Mouse (Mus musculus) kidney, postnatal 0 days (tissue): ENCODE data around the gene Pfkfb2. TPM values are rescaled to one million over a fixed set of nuclear protein-coding genes. Genes with fewer than 3 reads are reported as not detected.

ENCODE experiments used
- ATAC-seq: fragments of 200-750 bp; cut with Nextera tagmentation; replicated peaks from 2 replicates; pipeline ENCODE4 v1.8.0; 2017; ENCODE audit warnings: low read depth, moderate number of reproducible peaks, moderate TSS enrichment, moderate library complexity; ENCODE audit not compliant: low FRiP score
- DNase-seq: peaks from one replicate; pipeline ENCODE4 v3.0.0-alpha.2; 2016; ENCODE audit warnings: low spot score
- H3K27ac ChIP-seq: fragments of 300-500 bp; sonication (generic); 2 replicates; pipeline ENCODE4 v1.5.1; 2014; ENCODE audit warnings: mild to moderate bottlenecking
- H3K27me3 ChIP-seq: fragments of 300-500 bp; sonication (generic); 2 replicates; pipeline ENCODE4 v1.6.1; 2014; ENCODE audit warnings: low read length, mixed read lengths; ENCODE audit not compliant: insufficient read depth
- H3K36me3 ChIP-seq: fragments of 300-500 bp; sonication (generic); 2 replicates; pipeline ENCODE4 v1.6.1; 2014; ENCODE audit warnings: low read length, mixed read lengths; ENCODE audit not compliant: insufficient read depth
- H3K4me1 ChIP-seq: fragments of 300-500 bp; sonication (generic); replicated peaks from 2 replicates; pipeline ENCODE4 v1.6.1; 2014; ENCODE audit warnings: antibody characterized with exemption, low read length, mixed read lengths; ENCODE audit not compliant: insufficient read depth
- H3K4me2 ChIP-seq: fragments of 300-500 bp; sonication (generic); 2 replicates; pipeline ENCODE4 v1.6.1; 2014; ENCODE audit warnings: mild to moderate bottlenecking, low read length, moderate library complexity, mixed read lengths
- H3K4me3 ChIP-seq: fragments of 300-500 bp; sonication (generic); replicated peaks from 2 replicates; pipeline ENCODE4 v1.5.1; 2014; ENCODE audit warnings: low read depth, low read length
- H3K9ac ChIP-seq: fragments of 300-500 bp; sonication (generic); 2 replicates; pipeline ENCODE4 v1.6.1; 2014; ENCODE audit warnings: low read depth, low read length
- H3K9me3 ChIP-seq: fragments of 300-500 bp; sonication (generic); replicated peaks from 2 replicates; pipeline ENCODE4 v1.6.1; 2016; ENCODE audit warnings: low read length, inconsistent platforms, mixed read lengths
- CTCF ChIP-seq: IDR thresholded peaks from 2 replicates; pipeline ENCODE4 v1.5.1; 2016; ENCODE audit warnings: antibody characterized with exemption, low read depth, mild to moderate bottlenecking, moderate library complexity
- WGBS: fragments of 180-500 bp; shearing (Covaris S2); extraction: QIAGEN DNeasy Blood & Tissue Kit; methylation state at CpG from one replicate; pipeline ENCODE4 v1.1.7; 2014; 5-methylcytosine and 5-hydroxymethylcytosine counted together
- polyA plus RNA-seq: library from polyadenylated mRNA; unstranded; fragments of >200 nt; fragmentation: Nextera tagmentation; extraction: Ambion mirVana; gene quantifications from 2 replicates; pipeline ENCODE4 v1.2.1, GENCODE M21; 2015

Pfkfb2 gene
- polyA plus RNA-seq, 1 experiment from 2014 or later = 7.3 TPM

GRCm38 (mm10) chr1:130726396-130726795 lies 2.7 kb downstream of the Pfkfb2 start:
- Histone ChIP-seq H3K4me1 (no peaks in the 10 kb centered on the region), H3K36me3 (no peaks in the 10 kb centered on the region), H3K27ac (no peak overlapping the region), H3K9ac (no peak overlapping the region), H3K4me2 (no peak overlapping the region), H3K27me3 (no peaks in the 10 kb centered on the region), H3K4me3 (no peak overlapping the region), H3K9me3 (no peaks in the 10 kb centered on the region)
- no peak for ATAC-seq
- no peak for DNase-seq
- TF ChIP-seq CTCF = no peak
- WGBS = 89% methylated on average over 2 of the region's 2 CpGs

- ATAC-seq = no peak
- 73% methylated on average over 5 of the region's 5 CpGs for WGBS
Observed at GRCm38 (mm10) chr1:130724206-130724605, 4.8 kb downstream of the Pfkfb2 start.

GRCm38 (mm10) chr1:130717291-130717871 lies 11.7 kb downstream of the Pfkfb2 start, which contains the start of gene Yod1:
TSS of gene Yod1 (plus strand) at chr1:130717327.
- Histone ChIP-seq H3K4me1 (peaks cover 11% of the 10 kb centered on the region), H3K27me3 (no peaks in the 10 kb centered on the region), H3K9ac (peak within 1 kb of the TSS; percentile 93), H3K4me2 (peak within 1 kb of the TSS; percentile 96), H3K4me3 (peak within 1 kb of the TSS; percentile 67), H3K9me3 (no peaks in the 10 kb centered on the region), H3K36me3 (no peaks in the 10 kb centered on the region), H3K27ac (peak within 1 kb of the TSS; percentile 83)
- ATAC-seq = peak; percentile 79
- TF ChIP-seq CTCF = no peak; the same call in 1 of the 2 replicates
- under 1% methylated on average over 54 of the region's 54 CpGs for WGBS
- peak; percentile 92 for DNase-seq

More at GRCm38 (mm10) chr1:130724206-130724605, 4.8 kb downstream of the Pfkfb2 start:
- TF ChIP-seq CTCF = no peak
- H3K4me2 ChIP-seq = no peak overlapping the region
- no peaks in the 10 kb centered on the region for H3K27me3 ChIP-seq
- H3K9ac ChIP-seq = no peak overlapping the region
- H3K9me3 ChIP-seq = no peaks in the 10 kb centered on the region
- no peak overlapping the region for H3K4me3 ChIP-seq
- no peak overlapping the region for H3K27ac ChIP-seq
- no peak for DNase-seq
- H3K36me3 ChIP-seq = no peaks in the 10 kb centered on the region
- H3K4me1 ChIP-seq = no peaks in the 10 kb centered on the region

GRCm38 (mm10) chr1:130716513-130717290 lies 12.4 kb downstream of the Pfkfb2 start:
- peak; percentile 35 for DNase-seq
- peak overlapping the region; percentile 83 for H3K27ac ChIP-seq
- peaks cover 11% of the 10 kb centered on the region for H3K4me1 ChIP-seq
- H3K4me2 ChIP-seq = peak overlapping the region; percentile 96
- H3K4me3 ChIP-seq = peak overlapping the region; percentile 67
- WGBS = under 1% methylated on average over 42 of the region's 42 CpGs
- no peaks in the 10 kb centered on the region for H3K27me3 ChIP-seq
- ATAC-seq = peak; percentile 0; the same call in 1 of the 2 replicates
- H3K9ac ChIP-seq = peak overlapping the region; percentile 93
- no peak for TF ChIP-seq CTCF
- H3K9me3 ChIP-seq = no peaks in the 10 kb centered on the region
- H3K36me3 ChIP-seq = no peaks in the 10 kb centered on the region

- Histone ChIP-seq H3K4me3 (peak overlapping the region; percentile 67), H3K9me3 (no peaks in the 10 kb centered on the region), H3K9ac (peak overlapping the region; percentile 93), H3K4me2 (peak overlapping the region; percentile 96), H3K27me3 (no peaks in the 10 kb centered on the region), H3K27ac (peak overlapping the region; percentile 83), H3K4me1 (peaks cover 11% of the 10 kb centered on the region), H3K36me3 (no peaks in the 10 kb centered on the region)
- peak; percentile 45 for DNase-seq
- peak; percentile 30 for ATAC-seq
- 1% methylated on average over 3 of the region's 3 CpGs for WGBS
- no peak for TF ChIP-seq CTCF
Observed at GRCm38 (mm10) chr1:130716218-130716512, 12.9 kb downstream of the Pfkfb2 start.

- Histone ChIP-seq H3K4me2 (peak within 1 kb of the TSS; percentile 96), H3K4me1 (peaks cover 11% of the 10 kb centered on the region), H3K9me3 (no peaks in the 10 kb centered on the region), H3K9ac (peak within 1 kb of the TSS; percentile 93), H3K36me3 (no peaks in the 10 kb centered on the region), H3K4me3 (peak within 1 kb of the TSS; percentile 67), H3K27ac (peak within 1 kb of the TSS; percentile 83), H3K27me3 (no peaks in the 10 kb centered on the region)
- no peak for TF ChIP-seq CTCF
- under 1% methylated on average over 38 of the region's 38 CpGs for WGBS
- ATAC-seq (peak; percentile 98), DNase-seq (peak; percentile 95)
Observed at GRCm38 (mm10) chr1:130715561-130716217, 13.4 kb downstream of the Pfkfb2 start, which contains the start of gene Gm29427. TSS of gene Gm29427 (minus strand) at chr1:130715799.
